Comparison of ENCODE assay signal across 13 mouse cellular contexts in the genomic region with DNA sequence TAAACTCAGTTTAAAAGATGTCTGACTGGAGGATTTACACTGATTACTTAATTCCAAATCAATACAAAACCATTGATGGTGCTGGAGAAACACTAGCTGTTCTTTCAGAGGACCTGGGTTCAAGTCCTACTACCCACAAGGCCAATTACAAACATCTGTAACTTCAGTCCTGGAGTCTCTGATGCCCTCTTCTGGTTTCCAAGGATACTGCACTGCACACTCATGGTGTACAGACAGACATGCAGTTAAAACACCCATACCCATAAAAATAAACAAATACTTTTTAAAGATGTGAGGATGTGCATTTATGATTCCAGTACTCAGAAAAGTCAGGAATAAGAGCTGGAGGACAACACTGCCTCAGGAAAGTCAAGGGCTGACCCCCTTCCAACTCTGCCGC. TPM values are rescaled to one million over a fixed set of nuclear protein-coding genes. Genes with fewer than 3 reads are reported as not detected.
DNase-seq lines count a peak whose midpoint lies in the region; ATAC-seq lines count a peak whose summit lies in the region.
"Had no signal": no experiment of that assay in that cellular context is flagged by ENCODE, and none has a peak within 500 bp of the region (broad histone marks: within the 10 kb centered on the region; RNA-seq: fewer than 3 reads in every experiment).

No protein-coding gene starts in this region.

- no peak for ATAC-seq in liver, embryonic 12.5 days
- no peak for ATAC-seq in liver, embryonic 11.5 days (replicated peaks; ENCODE audit: low FRiP score)
- no peak for ATAC-seq in monocyte, adult 5-6 weeks (replicated peaks; ENCODE audit: insufficient number of reproducible peaks, low FRiP score, low TSS enrichment, poor library complexity, severe bottlenecking)
- no peak for ATAC-seq in heart, embryonic 12.5 days (ENCODE audit: insufficient number of reproducible peaks, low FRiP score)
- ATAC-seq: forebrain, embryonic 16.5 days had no signal

- H3K9ac ChIP-seq in liver, embryonic 12.5 days: no peak overlapping the region
- H3K9ac ChIP-seq in liver, embryonic 11.5 days (ENCODE audit: low read depth, low read length): no peak overlapping the region
- no peak overlapping the region for H3K9ac ChIP-seq in heart, embryonic 12.5 days
- H3K9ac ChIP-seq: hindbrain, embryonic 13.5 days had no signal

- no peaks in the 10 kb centered on the region for H3K9me3 ChIP-seq in liver, embryonic 12.5 days (replicated peaks)
- H3K9me3 ChIP-seq in liver, embryonic 11.5 days (ENCODE audit: control insufficient read depth, low read length): no peaks in the 10 kb centered on the region
- H3K9me3 ChIP-seq in heart, embryonic 12.5 days (replicated peaks): no peaks in the 10 kb centered on the region
- H3K9me3 ChIP-seq: hindbrain, embryonic 13.5 days had no signal

- WGBS in liver, embryonic 12.5 days (ENCODE audit: insufficient replicate concordance): 95% methylated on average over 1 of the region's 1 CpGs
- 94% methylated on average over 1 of the region's 1 CpGs for WGBS in liver, embryonic 11.5 days
- 92% methylated on average over 1 of the region's 1 CpGs for WGBS in heart, embryonic 12.5 days

- H3K4me2 ChIP-seq in liver, embryonic 12.5 days: no peak overlapping the region
- H3K4me2 ChIP-seq in liver, embryonic 11.5 days: no peak overlapping the region
- H3K4me2 ChIP-seq in heart, embryonic 12.5 days: no peak overlapping the region
- H3K4me2 ChIP-seq: hindbrain, embryonic 13.5 days had no signal

- H3K4me3 ChIP-seq in liver, embryonic 12.5 days: no peak overlapping the region
- H3K4me3 ChIP-seq in liver, embryonic 11.5 days (ENCODE audit: low read depth, low read length): no peak overlapping the region
- no peak overlapping the region for H3K4me3 ChIP-seq in heart, embryonic 12.5 days
- H3K4me3 ChIP-seq: hindbrain, embryonic 13.5 days had no signal

- H3K27me3 ChIP-seq in liver, embryonic 12.5 days (replicated peaks): no peaks in the 10 kb centered on the region
- H3K27me3 ChIP-seq in liver, embryonic 11.5 days (replicated peaks; ENCODE audit: control insufficient read depth, insufficient read depth, low read length): no peaks in the 10 kb centered on the region
- H3K27me3 ChIP-seq in heart, embryonic 12.5 days (replicated peaks): no peaks in the 10 kb centered on the region

- H3K4me1 ChIP-seq in liver, embryonic 12.5 days: peaks cover 35% of the 10 kb centered on the region
- no peaks in the 10 kb centered on the region; the same call in 1 of the 2 replicates for H3K4me1 ChIP-seq in liver, embryonic 11.5 days (replicated peaks; ENCODE audit: control insufficient read depth, insufficient read depth, low read length)
- H3K4me1 ChIP-seq in heart, embryonic 12.5 days (replicated peaks): no peaks in the 10 kb centered on the region

- no peaks in the 10 kb centered on the region for H3K36me3 ChIP-seq in liver, embryonic 12.5 days
- H3K36me3 ChIP-seq in liver, embryonic 11.5 days (ENCODE audit: control insufficient read depth, insufficient read depth, low read length): no peaks in the 10 kb centered on the region
- H3K36me3 ChIP-seq in heart, embryonic 12.5 days: no peaks in the 10 kb centered on the region
- H3K36me3 ChIP-seq: hindbrain, embryonic 13.5 days had no signal

- DNase-seq in adrenal gland, postnatal 14 days: peak; percentile 24
- DNase-seq in adrenal gland, adult (ENCODE audit: inconsistent age in 2 of 2, low spot score in 1 of 2): no peak
- DNase-seq in liver: peak; percentile 53
- peak; percentile 28 for DNase-seq in ES-CJ7 (ENCODE audit: low read depth, low spot score)
- DNase-seq in liver, embryonic 11.5 days (ENCODE audit: low spot score): peak; percentile 28
- DNase-seq: cerebellum, postnatal 14 days; heart, adult 18-20 months; lung, postnatal 4 days had no signal

- H3K27ac ChIP-seq in liver, embryonic 12.5 days: no peak overlapping the region
- H3K27ac ChIP-seq in liver, embryonic 11.5 days (ENCODE audit: low read depth, low read length): no peak overlapping the region
- no peak overlapping the region for H3K27ac ChIP-seq in heart, embryonic 12.5 days (ENCODE audit: poor library complexity, severe bottlenecking)
- H3K27ac ChIP-seq: hindbrain, embryonic 13.5 days had no signal

RNA-seq across cellular contexts. Expression of a gene that starts 6.7 kb away (rescaled TPM):
- 13.8 and 15.7 TPM in 2 replicates for total RNA-seq in adrenal gland, postnatal 14 days (2021)
- 36.8 and 40.3 TPM in 2 replicates for polyA plus RNA-seq in liver, embryonic 12.5 days (2016; fragmentation: Nextera tagmentation; extraction: Ambion mirVana)
- polyA plus RNA-seq in liver, embryonic 11.5 days (2014; fragmentation: Nextera tagmentation; extraction: Ambion mirVana): 19.4 and 20.3 TPM in 2 replicates
- 9.1 to 14.7 TPM (median 11.1 TPM) in 3 replicates for total RNA-seq in monocyte, adult 5-6 weeks (2017)
- 10.7 TPM in 2 replicates for polyA plus RNA-seq in heart, embryonic 12.5 days (2016; fragmentation: Nextera tagmentation; extraction: Ambion mirVana)

Comparison
In these comparisons a context has a peak if more than half of its experiments do, and no peak if none do; other contexts are left out.
1. DNase-seq: peak in adrenal gland, postnatal 14 days (single experiment), liver (single experiment), ES-CJ7 (single experiment) and liver, embryonic 11.5 days (single experiment); none in adrenal gland, adult (0 of 2).